Mouse (Mus musculus) R1 (cell line): ENCODE measurements around the gene Rnd1.

Experiments used
- DNase-seq: peaks from one replicate; pipeline ENCODE4 v3.0.0-alpha.2; 2018; ENCODE audit warnings: low read depth, low spot score

Gene Rnd1

DNA sequence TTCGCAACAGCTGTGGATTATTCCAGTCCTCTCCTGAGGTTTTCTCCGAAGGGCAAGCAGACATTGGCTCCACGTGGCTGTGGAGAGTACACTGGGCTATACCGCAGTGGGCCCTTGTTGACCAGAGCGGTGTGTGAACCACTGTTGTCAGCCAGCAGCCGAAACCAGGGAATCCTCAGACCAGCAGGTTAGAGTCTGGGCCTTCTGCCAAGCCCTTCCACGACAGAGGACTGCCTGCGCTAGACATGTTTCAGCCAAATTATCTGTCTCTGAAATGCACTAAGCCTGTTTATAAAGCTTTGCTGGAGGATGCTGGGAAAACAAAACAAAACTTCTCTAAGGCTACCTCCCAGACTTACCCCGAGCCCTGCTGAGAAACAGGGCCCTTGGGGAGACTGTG is 62.7 kb downstream of the Rnd1 start:
- DNase-seq = no peak
